Mouse (Mus musculus) CH12.LX (cell line): ENCODE results near the gene Faiml. TPM values are rescaled to one million over a fixed set of nuclear protein-coding genes. Genes with fewer than 3 reads are reported as not detected.

Source experiments
- DNase-seq: peaks from one replicate; pipeline ENCODE4 v3.0.0-alpha.2; 2013; ENCODE audit errors: extremely low read depth
- H3K27ac ChIP-seq: 2 replicates; pipeline ENCODE4 v1.5.1; 2012; ENCODE audit warnings: low read depth, mild to moderate bottlenecking, control low read depth, moderate library complexity; ENCODE audit not compliant: insufficient read depth
- H3K27me3 ChIP-seq: replicated peaks from 2 replicates; pipeline ENCODE3; 2012; ENCODE audit warnings: inconsistent platforms
- H3K36me3 ChIP-seq, 2 experiments: replicated peaks in 1 of 2; 2 replicates each; pipeline versions ENCODE3 to v1.6.1; 2012; ENCODE audit warnings: inconsistent platforms in 1 of 2, low read length in 1 of 2, mild to moderate bottlenecking in 1 of 2, mixed read lengths in 1 of 2, moderate library complexity in 1 of 2; ENCODE audit not compliant: control insufficient read depth in 1 of 2, insufficient read depth in 1 of 2
- H3K4me1 ChIP-seq, 2 experiments: 2 replicates each; pipeline ENCODE4 v1.6.1; 2012; ENCODE audit warnings: inconsistent platforms in 1 of 2, moderate library complexity in 1 of 2; ENCODE audit not compliant: insufficient read depth in 2 of 2, control insufficient read depth in 1 of 2
- H3K4me2 ChIP-seq: 2 replicates; pipeline ENCODE4 v1.6.1; 2012; ENCODE audit warnings: low read depth, mild to moderate bottlenecking, control low read depth; ENCODE audit not compliant: poor library complexity, insufficient read depth, severe bottlenecking
- H3K4me3 ChIP-seq, 3 experiments: fragments of 150-350 bp in 1 of 3; sonication (generic) in 1 of 3; replicated peaks in 1 of 3; 2 replicates each; pipeline versions ENCODE3 to v1.5.1; 2011 to 2012; ENCODE audit warnings: low read depth in 2 of 3, low read length in 2 of 3, mild to moderate bottlenecking in 2 of 3, moderate library complexity in 2 of 3, control low read depth in 1 of 3, improper control_type of control experiment in 1 of 3, inconsistent platforms in 1 of 3, mixed read lengths in 1 of 3; ENCODE audit not compliant: poor library complexity in 1 of 3
- H3K79me2 ChIP-seq: replicated peaks from 2 replicates; pipeline ENCODE4 v1.6.1; 2012; ENCODE audit warnings: mild to moderate bottlenecking, moderate library complexity; ENCODE audit not compliant: control insufficient read depth, poor library complexity, insufficient read depth, severe bottlenecking; ENCODE audit errors: extremely low read depth
- H3K9ac ChIP-seq: 2 replicates; pipeline ENCODE4 v1.6.1; 2012; ENCODE audit warnings: low read depth, mild to moderate bottlenecking, control low read depth, moderate library complexity; ENCODE audit not compliant: insufficient read depth
- H3K9me3 ChIP-seq: replicated peaks from 2 replicates; pipeline ENCODE3; 2012; ENCODE audit warnings: low read length, inconsistent platforms, mixed read lengths
- E2F4 ChIP-seq: IDR thresholded peaks from 2 replicates; pipeline ENCODE4 v1.6.1; 2011; ENCODE audit warnings: low read depth, low read length, improper control_type of control experiment; ENCODE audit not compliant: insufficient replicate concordance
- ETS1 ChIP-seq: conservative IDR thresholded peaks from 2 replicates; pipeline ENCODE4 v1.6.1; 2012; ENCODE audit warnings: low read depth, mild to moderate bottlenecking, inconsistent platforms, low read length, improper control_type of control experiment, moderate library complexity
- GABPA ChIP-seq: IDR thresholded peaks from 2 replicates; pipeline ENCODE4 v1.6.1; 2012; ENCODE audit warnings: low read depth, low read length, improper control_type of control experiment, inconsistent platforms; ENCODE audit not compliant: insufficient replicate concordance
- IRF4 ChIP-seq: IDR thresholded peaks from 2 replicates; pipeline ENCODE4 v1.6.1; 2014; ENCODE audit warnings: low read depth, mild to moderate bottlenecking, inconsistent platforms, low read length, improper control_type of control experiment
- MAFK ChIP-seq: IDR thresholded peaks from 2 replicates; pipeline ENCODE4 v1.6.1; 2011; ENCODE audit warnings: low read length, improper control_type of control experiment; ENCODE audit not compliant: insufficient replicate concordance
- MAX ChIP-seq: IDR thresholded peaks from 2 replicates; pipeline ENCODE4 v1.6.1; 2011; ENCODE audit warnings: low read length, improper control_type of control experiment
- MEF2A ChIP-seq: IDR thresholded peaks from 2 replicates; pipeline ENCODE4 v1.6.1; 2014; ENCODE audit warnings: low read depth, mild to moderate bottlenecking, inconsistent platforms, low read length, improper control_type of control experiment, borderline replicate concordance
- MXI1 ChIP-seq: IDR thresholded peaks from 2 replicates; pipeline ENCODE4 v1.6.1; 2011; ENCODE audit warnings: mild to moderate bottlenecking, low read depth, low read length, improper control_type of control experiment
- NELFE ChIP-seq: IDR thresholded peaks from 2 replicates; pipeline ENCODE4 v1.6.1; 2011; ENCODE audit warnings: low read depth, low read length, improper control_type of control experiment
- NRF1 ChIP-seq: IDR thresholded peaks from 2 replicates; pipeline ENCODE4 v1.6.1; 2014; ENCODE audit warnings: low read depth, mild to moderate bottlenecking, inconsistent platforms, low read length, improper control_type of control experiment, moderate library complexity
- RCOR1 ChIP-seq: conservative IDR thresholded peaks from 2 replicates; pipeline ENCODE4 v1.6.1; 2012; ENCODE audit warnings: low read depth, mild to moderate bottlenecking, inconsistent platforms, low read length, improper control_type of control experiment
- SIN3A ChIP-seq: IDR thresholded peaks from 2 replicates; pipeline ENCODE4 v1.6.1; 2012; ENCODE audit warnings: low read length, improper control_type of control experiment, inconsistent platforms
- SMC3 ChIP-seq: IDR thresholded peaks from 2 replicates; pipeline ENCODE4 v1.6.1; 2011; ENCODE audit warnings: low read depth, low read length, improper control_type of control experiment
- USF2 ChIP-seq: conservative IDR thresholded peaks from 2 replicates; pipeline ENCODE4 v1.6.1; 2011; ENCODE audit warnings: low read depth, low read length, improper control_type of control experiment
- ZC3H11A ChIP-seq: IDR thresholded peaks from 2 replicates; pipeline ENCODE4 v1.6.1; 2012; ENCODE audit warnings: low read depth, mild to moderate bottlenecking, inconsistent platforms, low read length, improper control_type of control experiment
- ZKSCAN1 ChIP-seq: IDR thresholded peaks from 2 replicates; pipeline ENCODE4 v1.6.1; 2012; ENCODE audit warnings: low read depth, inconsistent platforms, low read length, improper control_type of control experiment, borderline replicate concordance
- dilution Hi-C: fragments of 300-500 bp; cut with MboI; formaldehyde crosslinking; loops from 2 replicates; pipeline ENCODE4 v1.14.3; 2020; ENCODE audit warnings: low sequenced_read_pairs; ENCODE audit not compliant: extremely low pct_unique_long_range_greater_than_20kb, extremely low pct_ligation_motif_present
- in situ Hi-C: fragments of 300-500 bp; cut with MboI; formaldehyde crosslinking; loops from 3 replicates; pipeline ENCODE4 v1.14.3; 2019; ENCODE audit warnings: low sequenced_read_pairs, low pct_ligation_motif_present, low pct_unique_long_range_greater_than_20kb, mixed read lengths
- polyA plus RNA-seq: library from polyadenylated mRNA; unstranded; fragments of >175 nt; gene quantifications from 2 replicates; pipeline ENCODE4 v1.2.1, GENCODE M21; 2012; ENCODE audit warnings: low read depth; ENCODE audit not compliant: insufficient read length
- total RNA-seq, 2 experiments: library from RNA; depleted of rRNA; stranded (reverse); fragments of 300-350 nt in 1 of 2; fragments of >200 nt in 1 of 2; gene quantifications; 2 replicates each; pipeline ENCODE4 v1.2.3; 2012 to 2014

The Faiml gene
- total and polyA plus RNA-seq, 3 experiments, result not detected

DNA sequence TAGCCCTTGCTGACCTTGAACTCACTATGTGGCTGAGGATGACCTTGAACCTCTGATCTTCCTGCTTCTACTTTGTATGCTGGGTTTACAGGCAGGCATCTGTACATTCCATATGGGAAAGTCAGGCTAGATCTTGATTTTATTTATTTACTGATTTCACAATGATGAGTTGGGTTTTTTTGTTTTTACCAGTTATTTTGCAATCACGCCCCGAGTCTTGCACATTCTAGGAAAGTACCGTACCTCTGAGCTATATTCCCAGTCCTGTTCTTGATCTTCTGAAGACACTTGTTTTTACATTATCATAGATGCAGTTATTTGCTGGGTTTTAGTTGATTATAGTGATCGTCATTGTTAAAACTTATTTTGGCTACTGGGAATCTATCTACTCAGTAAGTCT lies 11.9 kb upstream of the Faiml start:
- peaks cover 0 to 31% of the 10 kb centered on the region in 2 experiments for H3K36me3 ChIP-seq
- in situ Hi-C loops (loop anchor here (10.0 kb wide), 1 partner anchor 184 kb away; no protein-coding TSS in a partner anchor), dilution Hi-C loops (no loop called here)
- no peak for TF ChIP-seq E2F4
- no peak for TF ChIP-seq ZKSCAN1
- no peak for TF ChIP-seq IRF4
- TF ChIP-seq USF2, result no peak
- TF ChIP-seq NRF1, result no peak
- TF ChIP-seq MXI1, result no peak
- no peak for TF ChIP-seq GABPA
- no peak for TF ChIP-seq MAFK
- no peak for TF ChIP-seq RCOR1
- no peak for TF ChIP-seq NELFE
- H3K4me3 ChIP-seq, result no peak overlapping the region
- no peak overlapping the region for H3K9ac ChIP-seq
- H3K9me3 ChIP-seq, result no peaks in the 10 kb centered on the region
- DNase-seq, result no peak
- no peaks in the 10 kb centered on the region for H3K79me2 ChIP-seq
- H3K4me1 ChIP-seq, result peaks cover 0 to 4% of the 10 kb centered on the region in 2 experiments; a peak in 1 of 4 replicates
- no peaks in the 10 kb centered on the region for H3K27me3 ChIP-seq
- no peak overlapping the region for H3K4me2 ChIP-seq
- no peak overlapping the region for H3K27ac ChIP-seq

DNA sequence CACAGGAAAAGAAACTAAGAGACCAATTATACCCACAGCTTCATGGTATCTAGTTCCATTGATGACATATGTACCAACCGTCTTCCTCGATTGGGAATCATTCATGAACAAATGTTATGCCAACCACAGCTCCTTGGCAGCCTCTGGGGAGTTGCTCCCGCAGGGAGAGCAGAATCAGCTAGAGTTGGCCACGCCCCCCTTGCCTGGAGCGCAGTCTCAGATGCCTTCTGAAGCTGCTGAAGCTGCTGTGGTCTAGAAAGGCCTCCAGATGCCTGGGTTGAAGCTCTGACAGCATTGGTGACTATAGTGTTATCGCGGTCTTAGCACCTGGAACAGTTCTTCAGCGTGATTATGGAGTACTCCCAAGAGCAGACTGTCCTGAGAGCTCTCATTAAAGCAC lies 11.3 kb upstream of the Faiml start:
- no peaks in the 10 kb centered on the region for H3K27me3 ChIP-seq

GRCm38 (mm10) chr9:99243895-99244293 lies 6.9 kb upstream of the Faiml start:
- DNase-seq, result no peak
- in situ Hi-C loops, result loop anchor here (10.0 kb wide), 1 partner anchor 179 kb away; no protein-coding TSS in a partner anchor
- peaks cover 0 to 24% of the 10 kb centered on the region in 2 experiments; a peak in 2 of 4 replicates for H3K4me1 ChIP-seq
- H3K79me2 ChIP-seq, result no peaks in the 10 kb centered on the region
- dilution Hi-C loops, result no loop called here
- H3K4me3 ChIP-seq, result peak overlapping the region; percentile 77 to 80 (median 78)
- no peak overlapping the region for H3K27ac ChIP-seq
- H3K4me2 ChIP-seq, result peak overlapping the region; percentile 69
- H3K9ac ChIP-seq, result peak overlapping the region; percentile 27
- no peak for TF ChIP-seq E2F4
- no peak for TF ChIP-seq SIN3A
- TF ChIP-seq SMC3, result no peak
- TF ChIP-seq USF2, result no peak
- TF ChIP-seq MAX, result no peak
- no peak for TF ChIP-seq ZKSCAN1
- no peak for TF ChIP-seq ETS1
- peaks cover 7% of the 10 kb centered on the region for H3K27me3 ChIP-seq
- H3K36me3 ChIP-seq, result peaks cover 0 to 20% of the 10 kb centered on the region in 2 experiments
- H3K9me3 ChIP-seq, result peaks cover 4% of the 10 kb centered on the region

More for the DNA sequence above, 11.3 kb upstream of the Faiml start:
- Histone ChIP-seq H3K4me2 (no peak overlapping the region), H3K9ac (no peak overlapping the region), H3K79me2 (no peaks in the 10 kb centered on the region), H3K4me3 (no peak overlapping the region), H3K4me1 (peaks cover 0 to 5% of the 10 kb centered on the region in 2 experiments; a peak in 1 of 4 replicates), H3K9me3 (no peaks in the 10 kb centered on the region), H3K27ac (no peak overlapping the region), H3K36me3 (peaks cover 0 to 29% of the 10 kb centered on the region in 2 experiments)
- DNase-seq, result no peak
- dilution Hi-C loops (no loop called here), in situ Hi-C loops (loop anchor here (10.0 kb wide), 1 partner anchor 184 kb away; no protein-coding TSS in a partner anchor)
- TF ChIP-seq MEF2A (no peak), NRF1 (no peak), ZC3H11A (no peak)
